Mouse (Mus musculus): Measurements from ENCODE around the gene Kcnn4. TPM values are rescaled to one million over a fixed set of nuclear protein-coding genes. Genes with fewer than 3 reads are reported as not detected.

Kcnn4 gene
- polyA plus RNA-seq, 2 experiments = 2.4 TPM

- no peak for TF ChIP-seq POLR2A (IDR thresholded peaks at IDR 0.05; ENCODE audit: borderline replicate concordance, extremely low read depth, insufficient read depth, insufficient read length)
- 66% methylated on average over 5 of the region's 5 CpGs for WGBS
- ATAC-seq (ENCODE audit: low FRiP score, low read depth) = no peak
- Histone ChIP-seq H3K27ac (replicated peaks; ENCODE audit: low read depth, low read length) (no peak overlapping the region), H3K4me1 (ENCODE audit: control insufficient read depth, insufficient read depth, low read length) (no peaks in the 10 kb centered on the region), H3K4me3 (replicated peaks; ENCODE audit: low read length) (no peak overlapping the region), H3K27me3 (ENCODE audit: control insufficient read depth, insufficient read depth, low read length) (no peaks in the 10 kb centered on the region), H3K4me2 (replicated peaks; ENCODE audit: low read depth, low read length, severe bottlenecking) (no peak overlapping the region), H3K36me3 (ENCODE audit: control insufficient read depth, insufficient read depth, low read length) (no peaks in the 10 kb centered on the region), H3K9ac (ENCODE audit: low read depth, low read length, severe bottlenecking) (no peak overlapping the region), H3K9me3 (ENCODE audit: control insufficient read depth, low read length) (no peaks in the 10 kb centered on the region)
- no peak for DNase-seq (ENCODE audit: low spot score)
These were observed 23.6 kb upstream of the Kcnn4 start for GRCm38 (mm10) chr7:24346444-24346843.

- WGBS = 39% methylated on average over 6 of the region's 6 CpGs
- no peak within 1 kb of the TSS for H3K4me2 ChIP-seq (replicated peaks; ENCODE audit: low read depth, low read length, severe bottlenecking)
- H3K9me3 ChIP-seq (ENCODE audit: control insufficient read depth, low read length) = no peaks in the 10 kb centered on the region
- TF ChIP-seq POLR2A (IDR thresholded peaks at IDR 0.05; ENCODE audit: borderline replicate concordance, extremely low read depth, insufficient read depth, insufficient read length) = no peak
- H3K4me3 ChIP-seq (replicated peaks; ENCODE audit: low read length) = no peak within 1 kb of the TSS
- H3K27me3 ChIP-seq (ENCODE audit: control insufficient read depth, insufficient read depth, low read length) = no peaks in the 10 kb centered on the region
- no peaks in the 10 kb centered on the region for H3K36me3 ChIP-seq (ENCODE audit: control insufficient read depth, insufficient read depth, low read length)
- H3K4me1 ChIP-seq (ENCODE audit: control insufficient read depth, insufficient read depth, low read length) = no peaks in the 10 kb centered on the region
- H3K27ac ChIP-seq (replicated peaks; ENCODE audit: low read depth, low read length) = no peak within 1 kb of the TSS
- ATAC-seq (ENCODE audit: low FRiP score, low read depth) (no peak), DNase-seq (ENCODE audit: low spot score) (no peak)
- no peak within 1 kb of the TSS for H3K9ac ChIP-seq (ENCODE audit: low read depth, low read length, severe bottlenecking)
These were observed 21.2 kb upstream of the Kcnn4 start, which contains the start of gene Lypd5 for GRCm38 (mm10) chr7:24348896-24349295. TSS of gene Lypd5 (plus strand) at chr7:24349196.

GRCm38 (mm10) chr7:24355646-24356045, 14.4 kb upstream of the Kcnn4 start:
- no peak for ATAC-seq (ENCODE audit: low FRiP score, low read depth)
- no peak overlapping the region for H3K27ac ChIP-seq (replicated peaks; ENCODE audit: low read depth, low read length)
- no peaks in the 10 kb centered on the region for H3K36me3 ChIP-seq (ENCODE audit: control insufficient read depth, insufficient read depth, low read length)
- no peak for DNase-seq (ENCODE audit: low spot score)
- no peaks in the 10 kb centered on the region for H3K9me3 ChIP-seq (ENCODE audit: control insufficient read depth, low read length)
- no peak for TF ChIP-seq POLR2A (IDR thresholded peaks at IDR 0.05; ENCODE audit: borderline replicate concordance, extremely low read depth, insufficient read depth, insufficient read length)
- no peaks in the 10 kb centered on the region for H3K27me3 ChIP-seq (ENCODE audit: control insufficient read depth, insufficient read depth, low read length)
- 86% methylated on average over 6 of the region's 6 CpGs for WGBS
- no peak overlapping the region for H3K4me3 ChIP-seq (replicated peaks; ENCODE audit: low read length)
- H3K9ac ChIP-seq (ENCODE audit: low read depth, low read length, severe bottlenecking) = no peak overlapping the region
- H3K4me1 ChIP-seq (ENCODE audit: control insufficient read depth, insufficient read depth, low read length) = no peaks in the 10 kb centered on the region
- H3K4me2 ChIP-seq (replicated peaks; ENCODE audit: low read depth, low read length, severe bottlenecking) = no peak overlapping the region

GRCm38 (mm10) chr7:24356081-24356480, 14.0 kb upstream of the Kcnn4 start:
- DNase-seq (ENCODE audit: low spot score) = no peak
- Histone ChIP-seq H3K4me1 (ENCODE audit: control insufficient read depth, insufficient read depth, low read length) (no peaks in the 10 kb centered on the region), H3K9ac (ENCODE audit: low read depth, low read length, severe bottlenecking) (no peak overlapping the region), H3K9me3 (ENCODE audit: control insufficient read depth, low read length) (no peaks in the 10 kb centered on the region), H3K27ac (replicated peaks; ENCODE audit: low read depth, low read length) (no peak overlapping the region), H3K4me3 (replicated peaks; ENCODE audit: low read length) (no peak overlapping the region), H3K36me3 (ENCODE audit: control insufficient read depth, insufficient read depth, low read length) (no peaks in the 10 kb centered on the region), H3K4me2 (replicated peaks; ENCODE audit: low read depth, low read length, severe bottlenecking) (no peak overlapping the region), H3K27me3 (ENCODE audit: control insufficient read depth, insufficient read depth, low read length) (no peaks in the 10 kb centered on the region)
- ATAC-seq (ENCODE audit: low FRiP score, low read depth) = no peak
- 68% methylated on average over 10 of the region's 10 CpGs for WGBS
- TF ChIP-seq POLR2A (IDR thresholded peaks at IDR 0.05; ENCODE audit: borderline replicate concordance, extremely low read depth, insufficient read depth, insufficient read length) = no peak

GRCm38 (mm10) chr7:24357899-24358298, 12.2 kb upstream of the Kcnn4 start:
- H3K27me3 ChIP-seq (ENCODE audit: control insufficient read depth, insufficient read depth, low read length) = no peaks in the 10 kb centered on the region
- WGBS = 52% methylated on average over 4 of the region's 4 CpGs

GRCm38 (mm10) chr7:24359269-24359668, 10.8 kb upstream of the Kcnn4 start:
- 21% methylated on average over 9 of the region's 9 CpGs for WGBS
- no peak overlapping the region for H3K4me2 ChIP-seq (replicated peaks; ENCODE audit: low read depth, low read length, severe bottlenecking)
- H3K27ac ChIP-seq (replicated peaks; ENCODE audit: low read depth, low read length) = no peak overlapping the region
- H3K27me3 ChIP-seq (ENCODE audit: control insufficient read depth, insufficient read depth, low read length) = no peaks in the 10 kb centered on the region
- ATAC-seq (ENCODE audit: low FRiP score, low read depth) (no peak), DNase-seq (ENCODE audit: low spot score) (peak; percentile 51)
- TF ChIP-seq POLR2A (IDR thresholded peaks at IDR 0.05; ENCODE audit: borderline replicate concordance, extremely low read depth, insufficient read depth, insufficient read length) = no peak
- H3K9me3 ChIP-seq (ENCODE audit: control insufficient read depth, low read length) = no peaks in the 10 kb centered on the region
- no peak overlapping the region for H3K4me3 ChIP-seq (replicated peaks; ENCODE audit: low read length)
- no peaks in the 10 kb centered on the region for H3K36me3 ChIP-seq (ENCODE audit: control insufficient read depth, insufficient read depth, low read length)
- no peaks in the 10 kb centered on the region for H3K4me1 ChIP-seq (ENCODE audit: control insufficient read depth, insufficient read depth, low read length)
- H3K9ac ChIP-seq (ENCODE audit: low read depth, low read length, severe bottlenecking) = no peak overlapping the region

More at GRCm38 (mm10) chr7:24357899-24358298, 12.2 kb upstream of the Kcnn4 start:
- Histone ChIP-seq H3K4me1 (ENCODE audit: control insufficient read depth, insufficient read depth, low read length) (no peaks in the 10 kb centered on the region), H3K27ac (replicated peaks; ENCODE audit: low read depth, low read length) (no peak overlapping the region), H3K9me3 (ENCODE audit: control insufficient read depth, low read length) (no peaks in the 10 kb centered on the region), H3K36me3 (ENCODE audit: control insufficient read depth, insufficient read depth, low read length) (no peaks in the 10 kb centered on the region), H3K4me3 (replicated peaks; ENCODE audit: low read length) (no peak overlapping the region), H3K9ac (ENCODE audit: low read depth, low read length, severe bottlenecking) (no peak overlapping the region), H3K4me2 (replicated peaks; ENCODE audit: low read depth, low read length, severe bottlenecking) (no peak overlapping the region)
- TF ChIP-seq POLR2A (IDR thresholded peaks at IDR 0.05; ENCODE audit: borderline replicate concordance, extremely low read depth, insufficient read depth, insufficient read length) = no peak
- DNase-seq (ENCODE audit: low spot score) (no peak), ATAC-seq (ENCODE audit: low FRiP score, low read depth) (no peak)

Data from limb, embryonic 14.5 days (tissue).